Mouse (Mus musculus): Measurements from ENCODE around the gene Vamp8.

Gene Vamp8

DNA sequence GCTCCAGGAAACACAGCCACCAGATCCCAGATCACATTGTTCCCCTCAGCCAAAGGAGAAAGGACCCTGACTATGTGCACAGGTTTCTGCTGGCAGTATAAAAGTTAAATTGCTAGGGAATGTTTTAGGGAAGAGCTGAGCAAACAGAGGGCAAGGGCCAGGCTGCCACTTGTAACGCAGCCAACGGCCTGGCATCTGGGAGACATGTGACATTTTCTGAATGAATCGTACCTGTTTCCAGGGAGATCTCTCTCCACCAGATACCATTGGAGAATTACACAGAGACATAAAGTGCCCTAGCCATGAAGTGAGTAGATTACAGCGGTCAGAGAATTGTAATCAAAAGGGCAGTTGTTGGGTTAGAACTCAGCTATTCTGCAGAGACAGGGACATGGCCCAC is 17.3 kb downstream of the Vamp8 start:
- no peak for DNase-seq (ENCODE audit: low read depth, low spot score)

DNA sequence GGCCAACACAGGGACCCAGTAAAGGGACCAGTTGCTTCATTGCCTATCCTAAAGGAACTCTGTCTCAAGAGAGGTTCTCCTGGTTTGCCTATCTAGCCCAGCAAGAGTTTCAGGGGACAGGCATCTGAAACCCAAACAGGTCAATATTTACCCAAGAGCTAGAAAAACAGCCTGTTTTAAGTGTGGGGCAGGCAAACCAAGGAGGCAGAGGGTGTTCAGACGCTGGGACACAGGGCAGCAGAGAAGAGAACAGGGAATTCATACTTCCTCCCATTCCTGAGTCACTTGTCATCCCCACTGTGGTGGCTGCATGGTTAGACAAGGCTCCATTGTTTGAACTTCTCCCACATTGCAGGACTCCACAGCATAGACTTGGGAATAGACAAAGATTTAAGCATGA is 18.9 kb downstream of the Vamp8 start:
- no peak for DNase-seq (ENCODE audit: low read depth, low spot score)

DNA sequence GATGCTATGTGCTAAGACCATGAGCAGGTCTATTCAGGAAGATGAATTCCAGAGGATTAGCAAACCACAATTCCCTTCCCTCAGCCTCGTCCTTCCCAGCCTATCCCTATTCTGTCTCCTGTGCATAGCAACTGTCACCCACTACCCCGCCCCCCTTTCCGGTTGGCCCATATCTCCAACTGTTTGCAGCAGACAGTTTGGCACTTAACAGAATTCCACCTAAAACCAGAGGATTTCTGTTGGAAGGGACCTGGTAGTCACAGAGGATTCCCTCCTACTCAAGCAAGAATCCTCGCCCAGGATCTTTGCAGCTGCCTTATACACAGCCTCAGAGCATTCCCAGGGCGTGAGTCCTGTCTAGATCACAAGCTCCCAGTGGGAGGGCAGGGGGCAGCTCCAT is 19.4 kb downstream of the Vamp8 start:
- DNase-seq (ENCODE audit: low read depth, low spot score), result peak; percentile 65

DNA sequence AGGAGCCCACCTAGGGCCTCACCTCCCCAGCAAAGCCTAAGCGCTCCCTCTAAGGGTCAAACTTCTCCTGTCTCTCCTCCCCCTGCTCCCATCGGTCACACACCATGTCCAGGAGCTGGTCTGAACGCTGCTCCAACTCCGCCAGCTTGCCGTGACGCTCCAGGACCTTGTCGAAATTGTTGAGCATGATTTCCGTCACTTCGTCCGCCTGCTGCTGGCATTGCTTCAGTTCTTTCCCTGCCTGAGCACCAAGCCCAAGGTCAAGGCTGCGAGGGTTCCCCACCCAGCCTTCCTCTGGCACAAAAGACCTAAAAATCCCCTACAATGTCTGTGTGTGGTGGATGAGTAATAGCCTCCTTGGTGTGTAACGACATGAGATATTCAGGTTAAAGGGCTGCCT is 20.4 kb downstream of the Vamp8 start:
- DNase-seq (ENCODE audit: low read depth, low spot score), result no peak

GRCm38 (mm10) chr6:72369557-72369956 is 20.9 kb downstream of the Vamp8 start:
- DNase-seq (ENCODE audit: low read depth, low spot score), result peak; percentile 52

GRCm38 (mm10) chr6:72367460-72367974 is 23.0 kb downstream of the Vamp8 start:
- no peak for DNase-seq (ENCODE audit: low read depth, low spot score)

GRCm38 (mm10) chr6:72366844-72367443 is 23.6 kb downstream of the Vamp8 start, which contains the start of gene Rnf181:
Gene Rnf181, minus strand, starts transcription at chr6:72366956.
- no peak for DNase-seq (ENCODE audit: low read depth, low spot score)

DNA sequence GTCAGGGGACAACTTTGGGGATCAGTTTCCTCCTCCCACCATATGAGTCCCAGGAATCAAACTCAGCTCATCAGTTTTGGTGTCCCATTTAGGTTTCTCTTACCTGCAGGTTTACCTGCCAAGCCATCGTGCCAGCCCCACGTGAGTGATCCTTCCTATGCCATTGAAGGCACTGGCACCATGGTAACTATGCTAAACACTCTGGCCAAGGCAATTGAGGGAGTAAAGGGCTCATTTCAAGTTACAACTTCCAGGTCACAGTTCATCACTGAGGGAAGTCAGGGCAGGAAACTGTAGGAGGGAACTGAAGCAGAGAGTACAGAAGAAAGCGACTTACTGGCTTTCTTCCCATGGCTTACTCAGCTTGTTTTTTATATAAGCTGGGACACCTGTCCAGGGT is 24.2 kb downstream of the Vamp8 start:
- DNase-seq (ENCODE audit: low read depth, low spot score), result no peak

DNA sequence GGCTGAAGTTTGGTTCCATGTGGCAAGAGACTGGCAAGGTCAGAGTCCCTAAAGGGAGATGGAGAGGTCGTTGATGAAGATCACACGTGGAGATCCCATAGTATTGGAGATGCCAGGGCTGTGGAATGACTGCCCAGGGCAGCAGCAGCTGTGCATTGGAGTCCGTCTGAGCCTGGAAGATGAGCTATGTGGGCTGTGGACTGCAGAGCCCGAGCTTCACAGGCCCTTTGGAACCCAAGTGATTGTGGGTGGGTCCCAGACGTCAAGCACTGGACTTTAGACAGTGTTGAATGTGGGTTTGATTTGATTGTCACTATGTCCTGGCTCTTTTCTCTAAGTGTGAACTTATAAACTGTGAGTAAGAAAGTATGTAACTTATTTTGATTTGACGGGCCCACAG is 25.5 kb downstream of the Vamp8 start:
- DNase-seq (ENCODE audit: low read depth, low spot score), result no peak

GRCm38 (mm10) chr6:72364009-72364408 is 26.5 kb downstream of the Vamp8 start:
- DNase-seq (ENCODE audit: low read depth, low spot score), result peak; percentile 22

DNA sequence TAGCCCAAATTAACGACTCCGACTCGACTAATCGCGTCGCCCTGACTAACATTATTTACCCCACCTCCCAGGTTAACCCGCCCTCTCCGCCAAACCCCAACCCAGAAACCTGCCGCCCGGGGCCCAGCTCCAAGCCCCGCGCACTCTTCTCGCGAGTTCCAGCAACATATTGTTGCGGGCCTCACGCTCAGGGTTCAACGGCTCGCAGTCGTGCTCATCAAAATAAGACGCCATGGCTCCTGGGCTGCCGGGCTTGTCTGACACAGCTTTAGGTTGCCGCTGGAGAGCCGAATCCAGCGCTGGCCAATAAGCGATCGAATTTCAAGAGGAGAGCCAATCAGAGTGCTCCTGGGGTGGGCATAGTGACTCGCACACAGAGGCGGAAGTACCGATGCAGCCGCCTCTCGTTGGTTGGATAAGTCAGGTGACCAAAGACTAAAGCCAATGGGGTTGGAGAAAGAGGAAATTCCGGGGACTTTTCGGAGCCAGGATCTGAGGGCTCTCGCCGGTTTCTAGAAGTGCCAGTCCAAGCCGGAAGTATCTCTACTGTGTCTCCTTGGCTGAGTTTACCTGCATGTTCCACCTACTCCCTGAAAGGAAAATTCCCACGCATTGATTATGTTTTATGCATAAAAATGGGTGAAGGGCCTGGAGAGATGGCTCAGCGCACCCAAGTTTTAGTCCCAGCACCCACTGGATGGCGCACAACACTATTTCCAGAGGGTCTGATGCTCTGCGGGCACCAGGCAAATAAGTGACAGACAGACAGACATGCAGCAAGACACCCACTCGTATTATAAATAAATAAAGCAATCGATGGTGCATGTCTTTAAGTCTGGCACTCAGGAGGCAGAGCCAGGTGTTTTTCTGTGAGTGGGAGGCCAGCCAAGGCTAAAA is 28.1 kb downstream of the Vamp8 start:
- DNase-seq (ENCODE audit: low read depth, low spot score), result peak; percentile 99

DNA sequence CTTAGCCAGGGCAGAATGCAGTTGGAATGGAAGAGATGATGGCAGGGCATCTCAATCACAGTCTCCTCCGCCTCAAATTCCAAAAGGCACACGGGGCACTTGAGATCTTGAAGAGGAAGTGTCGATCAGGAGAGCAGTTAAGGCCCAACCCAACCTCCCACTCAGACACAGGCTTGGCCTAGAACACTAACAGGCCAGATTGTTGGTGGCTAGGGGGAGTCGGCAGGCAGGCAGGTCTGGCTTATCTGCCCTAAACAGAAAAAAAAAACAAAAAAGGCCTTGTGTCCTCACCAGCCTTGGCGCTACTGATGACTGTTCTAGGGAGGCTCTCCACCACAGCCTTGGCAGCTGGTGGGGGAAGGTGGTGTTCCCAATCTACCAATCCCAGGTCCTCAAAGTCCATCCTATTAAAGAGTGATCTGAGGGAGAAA is 29.4 kb downstream of the Vamp8 start:
- peak; percentile 41 for DNase-seq (ENCODE audit: low read depth, low spot score)

DNA sequence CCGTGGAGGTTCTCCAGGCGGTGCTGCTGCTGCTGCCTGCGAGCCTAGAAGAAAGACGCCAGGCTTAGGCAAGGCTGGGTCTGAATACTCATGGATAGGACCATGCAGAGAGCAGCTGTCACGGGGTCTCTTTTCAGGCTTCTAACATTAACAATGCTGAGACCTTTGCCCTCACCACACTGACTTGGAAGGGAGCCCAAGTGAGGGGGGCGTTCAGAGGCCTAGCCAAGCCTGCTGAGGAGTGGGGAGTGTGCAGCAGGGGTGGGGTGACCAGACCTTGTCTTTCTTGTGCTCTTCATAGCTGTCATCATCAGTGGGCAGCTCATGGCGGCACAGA is 29.9 kb downstream of the Vamp8 start:
- DNase-seq (ENCODE audit: low read depth, low spot score), result peak; percentile 21

GRCm38 (mm10) chr6:72359891-72360598 is 30.5 kb downstream of the Vamp8 start:
- DNase-seq (ENCODE audit: low read depth, low spot score), result peak; percentile 58

DNA sequence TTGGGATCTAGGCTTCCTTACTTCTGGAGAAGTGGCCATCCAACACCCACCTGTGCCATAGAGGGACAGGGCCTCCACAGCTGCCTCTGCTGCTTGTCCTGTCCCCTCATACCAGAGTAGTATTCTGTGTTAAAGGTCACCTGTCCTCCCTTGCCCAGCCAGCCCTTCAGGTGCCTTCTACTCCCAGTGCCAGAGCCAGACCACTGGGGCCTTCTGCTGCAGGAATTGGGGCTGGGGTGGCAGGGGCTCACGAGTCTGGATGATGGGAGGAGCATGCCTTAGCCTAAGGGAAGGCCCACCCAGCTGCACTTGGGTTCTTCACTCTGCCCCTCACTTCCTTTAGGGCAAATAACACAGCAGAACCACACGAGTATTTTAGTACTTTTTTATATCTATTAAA is 31.2 kb downstream of the Vamp8 start:
- DNase-seq (ENCODE audit: low read depth, low spot score), result no peak

DNA sequence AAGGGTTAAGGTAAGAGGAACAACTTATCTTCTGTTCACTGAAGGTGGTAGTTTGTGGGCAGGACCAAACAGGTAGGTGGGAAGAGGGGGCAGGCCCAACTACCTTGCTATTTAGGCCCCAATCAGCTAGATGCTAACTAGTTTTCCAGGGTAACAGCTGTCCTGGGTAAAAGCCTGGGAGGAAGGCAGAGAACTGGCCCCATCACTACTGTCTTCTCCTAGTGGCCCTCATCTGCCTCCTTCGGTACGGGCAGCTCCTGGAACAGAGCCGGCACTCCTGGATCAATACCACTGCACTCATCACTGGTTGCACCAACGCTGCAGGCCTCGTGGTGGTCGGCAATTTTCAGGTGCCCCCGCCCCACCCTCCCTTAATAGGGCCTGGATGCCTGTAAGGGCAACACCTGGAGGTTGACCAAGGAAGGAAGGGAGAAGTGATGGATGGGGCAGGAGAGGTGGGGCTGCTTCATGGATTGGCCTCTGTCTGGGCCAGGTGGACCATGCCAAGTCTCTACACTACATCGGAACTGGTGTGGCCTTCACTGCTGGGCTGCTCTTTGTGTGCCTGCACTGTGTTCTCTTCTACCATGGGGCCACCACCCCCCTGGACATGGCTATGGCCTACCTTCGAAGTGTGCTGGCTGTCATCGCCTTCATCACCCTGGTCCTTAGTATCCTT is 32.3 kb downstream of the Vamp8 start:
- no peak for DNase-seq (ENCODE audit: low read depth, low spot score)

DNA sequence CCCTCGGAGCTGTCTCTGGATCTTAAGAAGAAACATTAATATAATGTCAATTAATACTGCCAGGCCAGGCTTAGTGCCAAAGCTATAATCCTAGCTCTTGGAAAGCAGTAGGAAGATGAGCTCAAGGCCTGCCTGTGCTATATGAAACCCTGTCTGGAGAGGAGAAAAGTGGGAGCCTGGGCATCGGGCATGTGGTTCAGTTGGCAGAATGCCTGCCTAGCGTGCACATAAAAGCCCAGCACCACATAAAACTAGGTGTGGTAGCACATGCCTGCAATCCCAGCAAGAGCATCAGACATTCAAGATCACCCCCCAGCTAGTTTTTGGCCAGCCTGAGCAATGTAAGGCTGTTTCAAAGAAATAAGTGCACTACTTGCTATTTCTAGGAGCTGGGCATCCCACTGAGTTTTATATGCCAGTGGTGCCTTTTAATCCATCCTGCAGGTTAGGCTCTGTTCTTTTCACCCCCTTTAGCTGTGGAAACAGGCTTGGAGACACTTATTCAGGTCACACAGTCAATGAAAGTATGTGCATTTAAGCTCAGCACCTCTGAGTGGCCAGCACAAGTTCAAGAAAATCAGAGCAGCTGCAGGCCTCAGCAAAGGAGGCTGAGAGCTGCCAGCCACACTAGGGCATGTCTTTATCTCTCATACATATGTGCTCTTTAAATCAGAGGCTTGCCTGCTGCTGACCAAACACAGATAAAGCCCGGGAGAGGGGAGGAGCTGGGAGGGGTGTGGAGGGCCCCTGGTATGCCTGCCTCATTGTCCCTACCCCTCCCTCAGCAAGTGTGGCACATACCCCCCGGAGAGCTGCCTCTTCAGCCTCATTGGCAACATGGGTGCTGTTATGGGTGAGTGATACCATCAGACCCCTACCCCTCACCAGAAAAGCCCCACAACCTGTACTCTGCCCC is 33.1 kb downstream of the Vamp8 start:
- no peak for DNase-seq (ENCODE audit: low read depth, low spot score)

DNA sequence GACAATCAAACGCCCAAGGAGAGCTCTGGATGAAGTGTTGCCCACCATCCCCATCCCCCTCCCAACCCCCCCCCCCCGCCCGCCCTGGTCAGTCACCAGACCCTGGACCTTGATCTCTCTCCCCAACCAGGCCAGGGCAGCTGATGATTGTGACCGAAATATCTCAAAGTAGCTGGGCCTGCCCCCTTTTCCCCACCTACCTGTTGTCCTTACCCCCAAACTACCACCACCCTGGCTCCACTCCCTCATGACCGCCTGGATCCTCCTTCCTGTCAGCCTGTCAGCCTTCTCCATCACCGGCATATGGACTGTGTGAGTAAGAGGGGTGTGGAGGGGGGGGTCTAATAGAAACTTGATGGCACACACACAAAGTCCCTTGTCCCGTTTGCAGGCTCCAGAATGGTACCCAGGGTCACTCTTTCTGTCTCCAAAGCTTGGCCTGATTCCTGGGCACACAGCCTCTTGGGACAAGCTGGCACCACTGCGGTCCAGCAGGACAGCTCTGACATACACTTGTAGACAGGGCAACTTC is 34.4 kb downstream of the Vamp8 start:
- no peak for DNase-seq (ENCODE audit: low read depth, low spot score)

DNA sequence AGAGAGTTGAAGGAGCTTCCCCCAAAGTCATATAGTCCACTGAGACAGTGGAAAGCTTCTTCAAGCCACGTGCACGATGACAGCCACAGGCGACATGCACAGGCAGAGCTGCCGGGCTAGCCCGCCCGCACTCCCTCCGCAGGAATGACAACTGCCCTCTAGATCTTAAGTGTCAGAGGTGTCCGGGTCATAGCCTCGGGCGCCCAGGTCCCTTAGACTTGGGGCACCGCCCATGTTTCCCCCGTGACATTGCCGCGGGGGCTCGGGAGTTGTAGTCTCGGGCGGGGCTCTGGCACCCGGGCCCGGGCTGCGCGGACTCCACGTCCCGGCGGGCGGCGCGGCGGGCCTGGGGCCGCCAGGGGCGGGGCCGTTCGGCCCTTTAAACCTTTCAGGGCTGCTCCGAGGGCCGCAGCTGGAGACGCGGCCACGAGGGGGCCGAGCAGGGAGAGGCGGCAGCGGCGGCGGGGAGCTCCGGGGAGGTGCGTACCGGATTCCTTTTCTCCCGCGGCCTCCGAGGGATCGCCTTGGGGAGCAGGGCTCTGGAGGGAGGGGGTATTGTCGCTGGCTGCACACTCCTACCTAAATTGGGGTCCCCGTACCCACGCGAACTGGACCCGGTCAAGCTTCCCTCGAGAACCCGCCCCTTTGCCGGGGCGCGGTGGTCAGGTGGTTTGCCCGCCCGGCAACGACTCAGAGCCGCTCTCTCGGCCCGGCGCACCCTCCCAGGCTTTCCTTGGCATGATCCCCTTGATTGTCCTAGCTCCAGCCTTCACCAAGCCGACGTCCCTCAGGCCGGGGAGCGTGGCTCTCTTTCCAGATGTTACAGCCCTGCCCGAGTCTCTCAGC is 35.2 kb downstream of the Vamp8 start, which contains the start of gene Tmem150a:
Gene Tmem150a, plus strand, starts transcription at position 382 of the 846 bp plus-strand sequence.
- peak; percentile 85 for DNase-seq (ENCODE audit: low read depth, low spot score)
